Mouse (Mus musculus) liver, adult 2 months (tissue): ENCODE measurements around the gene Fam129a.

ENCODE experiments used
- CTCF ChIP-seq: fragments of 200-500 bp; IDR thresholded peaks from 2 replicates; pipeline ENCODE4 v1.5.1; 2011; ENCODE audit warnings: low read depth, low read length, control low read depth
- POLR2A ChIP-seq: fragments of 200-500 bp; IDR thresholded peaks from 2 replicates; pipeline ENCODE4 v1.6.1; 2011; ENCODE audit warnings: low read length, control low read depth; ENCODE audit not compliant: insufficient read depth; ENCODE audit errors: extremely low read depth

DNA sequence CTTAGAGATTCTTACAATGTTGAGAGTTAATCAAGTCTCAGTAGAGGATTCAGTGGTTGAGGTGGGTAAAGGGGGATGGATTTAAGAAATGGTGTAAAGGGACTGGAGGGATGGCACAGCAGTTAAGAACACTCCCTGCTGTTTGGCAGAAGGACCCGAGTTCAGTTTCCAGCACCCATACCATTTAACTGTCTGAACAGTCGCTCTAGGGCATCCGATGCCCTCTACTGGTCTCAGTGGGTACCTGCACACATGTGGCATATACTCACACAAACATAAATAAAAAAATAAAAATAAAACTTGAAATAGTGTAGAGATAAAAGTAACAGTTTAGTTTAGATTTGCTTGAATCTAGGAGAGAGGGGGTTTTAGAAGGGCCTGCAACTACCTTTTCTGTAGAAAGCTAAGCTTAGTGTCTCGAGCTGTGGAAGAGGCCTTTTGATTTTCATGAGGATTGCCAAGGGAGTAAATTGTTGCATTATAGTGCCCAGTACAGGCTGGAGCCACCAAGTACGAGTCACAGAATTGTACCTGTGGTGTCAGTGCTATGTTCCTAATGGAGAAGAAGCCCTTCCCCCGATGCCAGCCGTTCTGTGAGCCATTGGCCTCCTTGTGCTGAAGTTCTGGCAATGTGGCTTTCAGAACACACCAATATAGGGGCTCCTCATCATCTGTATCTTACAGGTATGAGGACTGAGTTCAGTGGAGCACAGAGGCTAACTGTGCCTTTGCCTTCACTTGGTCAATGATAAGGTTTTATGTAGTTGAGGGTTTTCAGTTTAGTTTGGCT is 61.8 kb downstream of the Fam129a start:
- TF ChIP-seq CTCF (no peak), POLR2A (no peak)
